Mouse (Mus musculus) embryonic fibroblast, embryonic 13.5 days (primary cell): ENCODE data around the gene Plb1. TPM values are rescaled to one million over a fixed set of nuclear protein-coding genes. Genes with fewer than 3 reads are reported as not detected.

Experiments used
- H3K27ac ChIP-seq: 2 replicates; pipeline ENCODE4 v1.5.1; 2012; ENCODE audit warnings: low read length, control low read depth, inconsistent platforms; ENCODE audit not compliant: insufficient read depth
- H3K4me1 ChIP-seq: 2 replicates; pipeline ENCODE4 v1.6.1; 2011; ENCODE audit warnings: low read length; ENCODE audit not compliant: control insufficient read depth, insufficient read depth
- H3K4me3 ChIP-seq: 2 replicates; pipeline ENCODE4 v1.5.1; 2011; ENCODE audit warnings: mild to moderate bottlenecking, control low read depth, low read length; ENCODE audit not compliant: insufficient read depth
- CTCF ChIP-seq: IDR thresholded peaks from 2 replicates; pipeline ENCODE4 v1.5.1; 2011; ENCODE audit warnings: mild to moderate bottlenecking, control low read depth, low read length, moderate library complexity, borderline replicate concordance; ENCODE audit not compliant: insufficient read depth
- POLR2A ChIP-seq: IDR thresholded peaks from 2 replicates; pipeline ENCODE4 v1.6.1; 2011; ENCODE audit warnings: low read depth, mild to moderate bottlenecking, control low read depth, low read length, moderate library complexity
- polyA plus RNA-seq: library from polyadenylated mRNA; stranded (reverse); fragments of >200 nt; gene quantifications from 2 replicates; pipeline ENCODE4 v1.2.4, GENCODE M21; 2011; ENCODE audit warnings: low read depth; ENCODE audit not compliant: missing spikeins, insufficient read length

Gene Plb1
- polyA plus RNA-seq, 1 experiment: 0.72 TPM

- H3K4me1 ChIP-seq: peaks cover 7% of the 10 kb centered on the region
- TF ChIP-seq CTCF (no peak), POLR2A (no peak)
- no peak overlapping the region for H3K27ac ChIP-seq
- no peak overlapping the region for H3K4me3 ChIP-seq
These were observed 32.9 kb upstream of the Plb1 start for GRCm38 (mm10) chr5:32199594-32199993.

GRCm38 (mm10) chr5:32204653-32205052, 27.9 kb upstream of the Plb1 start:
- Histone ChIP-seq H3K4me1 (no peaks in the 10 kb centered on the region), H3K4me3 (no peak overlapping the region), H3K27ac (no peak overlapping the region)
- TF ChIP-seq CTCF (peak; percentile 48; the same call in 1 of the 2 replicates), POLR2A (no peak)

GRCm38 (mm10) chr5:32206726-32207125, 25.8 kb upstream of the Plb1 start:
- no peak for TF ChIP-seq CTCF
- no peak for TF ChIP-seq POLR2A
- no peak overlapping the region for H3K27ac ChIP-seq
- no peak overlapping the region for H3K4me3 ChIP-seq
- H3K4me1 ChIP-seq: peaks cover 3% of the 10 kb centered on the region; the same call in 1 of the 2 replicates

GRCm38 (mm10) chr5:32208460-32208859, 24.0 kb upstream of the Plb1 start:
- TF ChIP-seq POLR2A (no peak), CTCF (no peak)
- no peak overlapping the region for H3K27ac ChIP-seq
- H3K4me1 ChIP-seq: peaks cover 3% of the 10 kb centered on the region; the same call in 1 of the 2 replicates
- H3K4me3 ChIP-seq: no peak overlapping the region

- TF ChIP-seq POLR2A (no peak), CTCF (no peak)
These were observed 21.5 kb upstream of the Plb1 start for GRCm38 (mm10) chr5:32211011-32211410.

GRCm38 (mm10) chr5:32213746-32214145, 18.8 kb upstream of the Plb1 start:
- Histone ChIP-seq H3K4me3 (no peak overlapping the region), H3K4me1 (peaks cover 3% of the 10 kb centered on the region; the same call in 1 of the 2 replicates), H3K27ac (no peak overlapping the region)
- no peak for TF ChIP-seq POLR2A
- TF ChIP-seq CTCF: no peak

More at GRCm38 (mm10) chr5:32211011-32211410, 21.5 kb upstream of the Plb1 start:
- Histone ChIP-seq H3K4me3 (no peak overlapping the region), H3K4me1 (peaks cover 3% of the 10 kb centered on the region; the same call in 1 of the 2 replicates), H3K27ac (peak overlapping the region; percentile 8; the same call in 1 of the 2 replicates)

- Histone ChIP-seq H3K4me3 (no peak overlapping the region), H3K4me1 (peaks cover 3% of the 10 kb centered on the region; the same call in 1 of the 2 replicates), H3K27ac (no peak overlapping the region)
- TF ChIP-seq POLR2A (no peak), CTCF (peak; percentile 34; the same call in 1 of the 2 replicates)
These were observed 17.0 kb upstream of the Plb1 start for GRCm38 (mm10) chr5:32215510-32215909.

GRCm38 (mm10) chr5:32216465-32216864, 16.0 kb upstream of the Plb1 start:
- Histone ChIP-seq H3K4me3 (no peak overlapping the region), H3K4me1 (no peaks in the 10 kb centered on the region), H3K27ac (no peak overlapping the region)
- no peak for TF ChIP-seq POLR2A
- TF ChIP-seq CTCF: no peak

GRCm38 (mm10) chr5:32217477-32217876, 15.0 kb upstream of the Plb1 start:
- Histone ChIP-seq H3K4me3 (no peak overlapping the region), H3K4me1 (no peaks in the 10 kb centered on the region), H3K27ac (no peak overlapping the region)
- no peak for TF ChIP-seq POLR2A
- no peak for TF ChIP-seq CTCF

- Histone ChIP-seq H3K4me1 (no peaks in the 10 kb centered on the region), H3K27ac (no peak overlapping the region), H3K4me3 (no peak overlapping the region)
- TF ChIP-seq POLR2A (no peak), CTCF (no peak; the same call in 1 of the 2 replicates)
These were observed 2.1 kb upstream of the Plb1 start for GRCm38 (mm10) chr5:32230372-32230771.
